Mouse (Mus musculus): ENCODE results near the gene Eif4g1.

DNA sequence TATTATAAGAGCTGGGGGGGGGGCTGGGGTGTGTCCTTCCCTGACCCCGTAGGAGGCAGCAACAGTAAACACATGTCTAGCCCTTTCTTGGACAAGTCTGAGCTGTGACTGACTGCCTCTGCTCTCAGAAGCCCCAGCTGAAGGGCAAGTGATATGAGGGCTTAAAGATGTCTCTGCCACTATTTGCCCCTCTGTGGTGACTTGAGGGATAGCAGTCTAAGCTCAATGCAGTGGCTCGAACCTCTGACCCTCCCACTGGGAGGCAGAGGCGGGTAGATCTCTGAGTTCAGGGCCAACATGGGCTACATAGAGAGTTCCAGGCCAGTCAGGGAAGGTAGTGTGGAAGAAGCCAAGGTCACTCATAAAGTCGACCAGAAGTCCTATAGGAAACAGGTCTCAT is 42.7 kb downstream of the Eif4g1 start:
- no peak for TF ChIP-seq GATA1 (IDR thresholded peaks at IDR 0.05; ENCODE audit: borderline replicate concordance, low read length)
- 0 out of 2 replicates have a peak, but pooled peaks have one; percentile 12 for TF ChIP-seq CTCF (IDR thresholded peaks at IDR 0.05; ENCODE audit: low read depth, low read length)
